Mouse (Mus musculus) spleen, adult 2 months (tissue): ENCODE data around the gene Tmem219.

Experiments used
- CTCF ChIP-seq: fragments of 200-500 bp; IDR thresholded peaks from 2 replicates; pipeline ENCODE4 v1.5.1; 2011; ENCODE audit warnings: mild to moderate bottlenecking, inconsistent platforms; ENCODE audit not compliant: insufficient read depth, insufficient read length, insufficient replicate concordance; ENCODE audit errors: extremely low read depth
- POLR2A ChIP-seq: fragments of 200-500 bp; IDR thresholded peaks from 2 replicates; pipeline ENCODE4 v1.6.1; 2011; ENCODE audit warnings: low read depth, low read length, inconsistent platforms

- TF ChIP-seq CTCF (no peak), POLR2A (no peak)
Observed at GRCm38 (mm10) chr7:126869780-126870519, 52.8 kb downstream of the Tmem219 start.
